Mouse (Mus musculus) bone marrow macrophage, adult 2 months (primary cell): ENCODE data around the gene 2410131K14Rik. TPM values are rescaled to one million over a fixed set of nuclear protein-coding genes. Genes with fewer than 3 reads are reported as not detected.

ENCODE experiments used
- H3K27ac ChIP-seq: 2 replicates; pipeline ENCODE4 v1.5.1; 2012; ENCODE audit warnings: low read depth, low read length; ENCODE audit not compliant: insufficient read depth
- H3K4me1 ChIP-seq: 2 replicates; pipeline ENCODE4 v1.6.1; 2012; ENCODE audit warnings: low read length; ENCODE audit not compliant: control insufficient read depth, insufficient read depth
- H3K4me3 ChIP-seq: 2 replicates; pipeline ENCODE4 v1.5.1; 2012; ENCODE audit warnings: mild to moderate bottlenecking, low read length, moderate library complexity; ENCODE audit not compliant: insufficient read depth
- CTCF ChIP-seq: IDR thresholded peaks from 2 replicates; pipeline ENCODE4 v1.5.1; 2012; ENCODE audit warnings: low read depth, mild to moderate bottlenecking, low read length, moderate library complexity
- POLR2A ChIP-seq: IDR thresholded peaks from 2 replicates; pipeline ENCODE4 v1.6.1; 2012; ENCODE audit warnings: mild to moderate bottlenecking, low read depth, low read length, borderline replicate concordance
- polyA plus RNA-seq: library from polyadenylated mRNA; stranded (reverse); fragments of >200 nt; gene quantifications from 2 replicates; pipeline ENCODE4 v1.2.4, GENCODE M21; 2012; ENCODE audit not compliant: missing spikeins, insufficient read depth, insufficient read length

2410131K14Rik gene
- 4.2 TPM in 2 replicates for polyA plus RNA-seq

DNA sequence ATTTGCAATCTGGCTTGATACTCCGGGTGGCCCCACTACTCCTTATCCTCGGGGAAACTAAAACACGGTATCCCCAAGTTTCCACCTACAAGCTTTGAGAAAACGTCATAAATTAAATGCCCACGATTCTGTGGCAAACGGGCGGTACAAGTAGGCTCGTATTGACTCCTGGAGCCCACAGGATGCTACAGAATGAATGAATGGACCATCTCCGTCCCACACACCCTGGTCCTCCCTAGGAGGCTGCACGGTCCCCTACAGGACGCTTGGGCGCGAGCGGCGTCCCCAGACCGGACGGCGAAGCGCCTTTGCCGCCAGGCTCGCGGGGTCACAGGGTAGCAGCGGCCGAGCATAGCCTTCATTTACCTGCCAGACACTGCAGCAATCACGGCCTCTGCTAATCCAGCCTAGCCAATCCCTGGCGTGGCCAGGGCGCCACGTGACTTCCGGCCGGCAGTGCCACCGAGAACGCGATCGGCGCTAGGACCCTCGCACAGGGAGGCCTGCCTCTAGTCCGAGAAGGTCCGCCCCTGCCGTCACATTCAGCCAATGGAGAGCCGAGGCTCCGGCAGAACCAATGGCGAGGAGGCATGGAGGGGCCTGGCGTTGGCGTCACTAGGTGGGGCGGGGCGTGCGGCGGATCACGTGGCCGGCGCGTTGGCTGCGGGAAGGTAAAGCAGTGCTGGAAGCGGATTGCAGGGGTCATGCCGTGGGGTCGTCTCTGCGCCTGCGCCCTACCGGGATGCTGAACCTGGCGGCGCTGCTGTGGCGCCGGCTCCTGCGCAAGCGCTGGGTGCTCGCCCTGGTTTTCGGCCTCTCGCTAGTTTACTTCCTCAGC, at the start of gene 2410131K14Rik, which contains the start of gene Rnft2:
2410131K14Rik (plus strand) TSS at position 622 of the 838 bp plus-strand sequence.
Rnft2 (minus strand) TSS at position 511 of the 838 bp plus-strand sequence.
- Histone ChIP-seq H3K27ac (no peak within 1 kb of the TSS), H3K4me3 (peak within 1 kb of the TSS; percentile 80), H3K4me1 (peaks cover 5% of the 10 kb centered on the region)
- TF ChIP-seq CTCF (no peak), POLR2A (0 out of 2 replicates have a peak, but pooled peaks have one; percentile 29)

DNA sequence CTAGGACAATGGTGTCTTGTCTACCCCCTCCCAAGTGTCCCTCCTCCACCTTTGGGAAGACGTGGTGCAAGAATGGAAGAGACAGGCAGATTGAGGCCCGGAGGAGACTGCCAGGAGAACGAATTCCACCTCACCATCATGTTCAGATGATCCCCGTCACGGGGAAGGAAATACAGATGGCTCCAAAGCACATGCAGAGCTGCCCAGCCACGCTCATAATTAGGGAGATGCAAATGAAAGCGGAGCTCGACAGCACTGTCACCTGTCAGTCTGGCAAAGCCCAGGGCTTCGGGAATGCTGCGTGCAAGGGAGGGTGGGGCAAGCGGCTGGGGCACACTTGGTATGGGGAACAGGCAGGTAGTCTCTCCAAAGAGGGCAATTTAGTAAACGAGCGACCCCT, 47.6 kb upstream of the 2410131K14Rik start:
- TF ChIP-seq POLR2A (no peak), CTCF (no peak)
- H3K27ac ChIP-seq, result no peak overlapping the region
- no peaks in the 10 kb centered on the region for H3K4me1 ChIP-seq

DNA sequence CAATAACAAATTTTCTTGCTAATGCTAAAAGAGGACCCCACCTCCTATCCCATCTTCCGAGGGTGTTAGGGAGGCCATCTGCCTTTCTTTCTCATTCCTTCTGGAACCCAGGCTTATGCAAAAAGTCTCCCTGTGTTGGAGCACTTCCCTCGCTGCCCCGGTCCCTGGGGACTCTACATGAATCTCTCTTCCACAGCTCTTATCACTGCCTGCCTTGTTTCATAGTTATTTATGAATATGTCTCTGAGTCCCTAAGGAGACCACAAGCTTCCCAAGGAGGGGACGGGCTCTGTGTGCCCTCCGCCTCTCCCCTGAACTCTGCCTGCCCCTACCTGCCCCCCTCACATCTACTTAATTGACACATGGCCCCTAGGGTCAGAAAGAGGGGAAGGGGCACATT, 45.4 kb upstream of the 2410131K14Rik start:
- no peaks in the 10 kb centered on the region for H3K4me1 ChIP-seq
- TF ChIP-seq POLR2A (no peak), CTCF (no peak)
- H3K27ac ChIP-seq, result no peak overlapping the region
- H3K4me3 ChIP-seq, result no peak overlapping the region

More for the DNA sequence above, 47.6 kb upstream of the 2410131K14Rik start:
- no peak overlapping the region for H3K4me3 ChIP-seq

DNA sequence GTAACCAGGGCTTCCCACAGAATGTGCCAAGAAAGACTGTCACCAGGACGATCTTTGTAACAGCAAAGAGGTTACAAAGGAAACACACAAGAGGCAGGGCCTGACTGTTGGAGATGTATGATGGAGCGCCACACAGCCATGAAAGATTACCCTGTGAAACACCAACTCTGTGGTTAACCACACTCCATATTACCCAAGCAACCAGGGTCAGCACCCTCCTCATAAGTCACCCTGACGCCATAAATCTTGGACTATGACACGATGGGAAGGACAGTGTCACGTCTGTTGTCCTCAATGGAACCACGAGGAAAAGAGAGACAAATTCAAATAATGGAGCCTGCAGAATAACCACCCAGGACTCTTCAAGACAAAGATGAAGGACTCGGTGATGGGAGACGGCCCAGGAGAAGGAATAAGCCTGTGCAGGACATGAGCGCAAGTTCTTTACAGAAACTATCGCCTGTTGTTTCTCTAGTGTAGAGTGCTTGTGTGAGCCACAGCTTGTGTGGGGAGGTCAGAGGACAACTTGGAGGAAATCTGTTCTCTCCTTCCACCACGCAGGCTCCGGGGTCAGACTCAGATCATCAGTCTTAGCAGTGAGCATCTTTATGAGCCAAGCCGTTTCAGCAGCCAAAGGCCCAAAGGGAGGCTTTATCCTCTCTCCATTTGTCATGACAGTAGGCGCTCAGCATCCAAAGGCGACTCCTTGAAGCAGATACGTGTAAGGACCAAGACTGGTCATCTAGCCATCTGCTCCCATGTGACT, 40.2 kb upstream of the 2410131K14Rik start:
- no peak overlapping the region for H3K4me3 ChIP-seq
- H3K4me1 ChIP-seq, result no peaks in the 10 kb centered on the region
- H3K27ac ChIP-seq, result no peak overlapping the region
- TF ChIP-seq POLR2A (no peak), CTCF (no peak)

DNA sequence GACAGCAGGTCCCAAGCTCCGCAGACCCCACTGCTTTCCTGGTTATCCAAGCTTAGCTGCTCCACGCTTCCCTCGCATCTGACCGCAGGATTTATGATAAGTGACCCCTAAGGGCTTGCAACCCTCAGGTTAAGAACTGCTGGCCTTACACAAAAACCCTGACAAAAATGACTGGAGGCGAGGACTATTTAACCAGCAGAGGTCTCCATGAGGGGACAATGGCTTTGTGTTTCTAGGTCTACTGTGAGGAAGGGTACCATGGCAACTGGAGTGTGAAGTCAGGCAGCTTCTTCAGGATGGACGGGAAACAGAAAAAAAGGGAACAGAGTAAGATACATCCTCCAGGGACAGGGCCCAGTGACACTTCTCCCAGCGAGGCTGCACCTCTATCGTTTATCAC, 39.2 kb upstream of the 2410131K14Rik start:
- H3K4me3 ChIP-seq, result no peak overlapping the region
- no peak overlapping the region for H3K27ac ChIP-seq
- no peaks in the 10 kb centered on the region for H3K4me1 ChIP-seq
- TF ChIP-seq POLR2A (no peak), CTCF (no peak)

DNA sequence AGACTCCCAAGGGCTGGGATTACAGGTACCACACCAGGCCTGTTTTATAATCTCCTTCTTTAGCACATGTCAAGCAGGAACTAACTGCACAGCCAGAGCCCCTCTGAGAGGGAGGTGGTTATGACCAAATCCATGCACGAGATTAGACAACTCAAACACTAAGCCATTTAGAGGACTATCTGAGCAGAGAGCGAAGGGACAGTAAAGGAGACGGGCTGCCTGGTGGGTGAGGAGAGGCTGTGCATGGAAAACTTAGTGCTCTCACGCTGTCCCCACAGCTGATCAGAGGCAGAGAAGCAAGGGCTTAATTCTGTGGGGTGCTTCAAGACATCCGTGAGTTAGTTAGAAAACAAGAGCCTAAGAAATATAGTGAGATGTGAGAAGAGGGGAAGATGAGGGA, 31.0 kb upstream of the 2410131K14Rik start:
- Histone ChIP-seq H3K27ac (no peak overlapping the region), H3K4me1 (no peaks in the 10 kb centered on the region), H3K4me3 (peak overlapping the region; percentile 28; the same call in 1 of the 2 replicates)
- TF ChIP-seq POLR2A (no peak), CTCF (no peak)

DNA sequence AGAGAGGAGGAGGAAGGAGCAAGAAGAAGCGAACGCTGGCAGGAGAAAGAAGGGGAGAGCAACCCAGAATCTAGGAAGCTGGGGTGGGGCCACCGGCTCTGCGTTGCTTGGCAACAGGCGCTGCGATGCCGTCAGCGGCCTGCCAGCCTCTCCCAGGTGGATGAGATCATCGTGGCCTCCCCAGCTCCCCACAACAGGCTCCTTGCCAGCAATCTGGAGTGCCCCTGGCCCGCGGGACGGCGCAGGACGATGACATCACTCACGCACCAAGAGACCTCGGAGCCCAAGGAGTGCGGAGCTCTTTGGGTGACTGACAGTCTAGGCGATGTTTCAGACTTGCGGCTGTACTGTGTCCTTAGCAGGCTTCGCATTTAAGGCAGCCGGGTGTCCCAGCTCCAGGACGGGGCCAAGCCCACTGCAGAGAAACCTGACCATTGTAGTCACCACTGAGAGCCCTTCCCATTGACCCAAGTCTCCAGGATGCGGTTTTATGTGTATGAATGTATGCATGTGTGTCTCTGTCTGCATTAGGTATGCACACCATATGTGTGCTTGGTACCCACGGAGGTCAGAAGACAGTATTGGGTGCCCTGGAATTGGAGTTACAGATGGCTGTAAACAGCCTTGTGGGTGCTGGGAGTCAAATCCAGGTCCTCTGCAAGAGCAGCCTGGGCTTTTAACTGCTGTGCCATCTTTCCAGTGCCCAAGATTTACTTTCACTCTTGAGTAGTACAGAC, 30.4 kb upstream of the 2410131K14Rik start:
- Histone ChIP-seq H3K4me1 (no peaks in the 10 kb centered on the region), H3K27ac (no peak overlapping the region), H3K4me3 (peak overlapping the region; percentile 28)
- TF ChIP-seq POLR2A (no peak), CTCF (no peak)

DNA sequence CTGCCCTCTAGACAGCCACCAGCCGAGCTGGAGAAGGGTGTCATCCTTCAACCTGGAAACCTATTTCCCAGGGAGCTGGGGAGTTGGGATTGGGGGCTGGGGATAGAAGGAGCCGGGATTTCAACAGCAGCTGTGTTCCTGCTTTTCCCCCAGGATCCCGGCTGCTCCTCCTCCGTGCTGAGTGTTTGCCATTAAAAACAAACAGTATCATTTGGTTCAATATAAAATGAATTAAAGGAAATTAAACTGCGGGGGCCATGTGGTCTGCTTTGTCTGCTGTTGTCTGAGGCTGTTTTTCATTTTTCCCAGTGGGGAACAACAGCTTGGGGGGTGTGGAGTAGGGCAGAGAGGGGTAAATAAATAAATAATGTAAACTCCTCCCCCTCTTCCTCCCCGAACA, 27.6 kb upstream of the 2410131K14Rik start:
- Histone ChIP-seq H3K27ac (no peak overlapping the region), H3K4me3 (no peak overlapping the region), H3K4me1 (peaks cover 9% of the 10 kb centered on the region)
- TF ChIP-seq POLR2A (no peak), CTCF (no peak)

DNA sequence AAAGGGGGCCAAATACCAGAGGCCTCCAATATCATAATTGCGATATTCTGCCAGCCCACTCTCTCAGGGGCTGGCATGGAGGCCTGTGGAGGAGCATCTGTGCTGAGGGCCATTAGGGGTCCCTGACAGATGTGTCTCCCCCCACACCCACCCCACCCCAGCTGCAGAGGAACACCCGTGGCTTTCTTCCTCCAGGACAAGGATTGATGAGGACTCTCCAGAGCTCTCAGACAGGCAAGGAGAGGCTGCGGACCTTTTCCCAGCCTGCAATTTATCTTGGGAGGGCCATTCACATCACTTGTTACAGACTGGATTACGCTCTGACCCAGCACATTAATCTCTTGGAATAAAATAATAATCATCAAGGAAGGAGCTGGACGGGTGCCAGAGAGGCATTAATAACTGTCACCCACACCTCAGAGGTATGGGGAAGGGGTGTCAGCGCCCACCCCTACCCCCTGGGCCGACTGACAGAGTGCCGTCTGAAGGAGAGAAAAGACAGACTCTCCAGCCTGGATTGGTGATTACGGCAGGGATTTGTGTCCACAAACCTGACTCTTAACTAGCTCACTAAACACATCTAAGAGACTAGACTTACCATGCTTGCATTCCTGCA, 21.8 kb upstream of the 2410131K14Rik start:
- Histone ChIP-seq H3K4me3 (no peak overlapping the region), H3K4me1 (peaks cover 11% of the 10 kb centered on the region), H3K27ac (no peak overlapping the region)
- TF ChIP-seq CTCF, result no peak
- TF ChIP-seq POLR2A, result no peak
